Mouse (Mus musculus): ENCODE measurements around the gene Acbd4.
A peak's percentile ranks its signal among the peaks of the same experiment; 100 is the strongest.

Gene Acbd4

GRCm38 (mm10) chr11:103101481-103101865 lies at the start of gene Acbd4, which contains the start of gene Plcd3:
TSS of gene Acbd4 (plus strand) at chr11:103101682.
TSS of gene Plcd3 (minus strand) at chr11:103101658.
- DNase-seq (ENCODE audit: low spot score), result peak; percentile 68

- DNase-seq (ENCODE audit: low spot score), result no peak
Observed at GRCm38 (mm10) chr11:103052078-103052477, 49.4 kb upstream of the Acbd4 start.

- no peak for DNase-seq (ENCODE audit: low spot score)
Observed at GRCm38 (mm10) chr11:103053191-103054076, 48.0 kb upstream of the Acbd4 start.

GRCm38 (mm10) chr11:103054798-103055197 lies 46.7 kb upstream of the Acbd4 start:
- peak; percentile 94 for DNase-seq (ENCODE audit: low spot score)

GRCm38 (mm10) chr11:103056636-103057035 lies 44.8 kb upstream of the Acbd4 start:
- no peak for DNase-seq (ENCODE audit: low spot score)

GRCm38 (mm10) chr11:103058499-103059085 lies 42.9 kb upstream of the Acbd4 start:
- no peak for DNase-seq (ENCODE audit: low spot score)

GRCm38 (mm10) chr11:103066191-103067050 lies 35.1 kb upstream of the Acbd4 start:
- no peak for DNase-seq (ENCODE audit: low spot score)

GRCm38 (mm10) chr11:103067051-103067361 lies 34.5 kb upstream of the Acbd4 start:
- DNase-seq (ENCODE audit: low spot score), result no peak

- DNase-seq (ENCODE audit: low spot score), result no peak
Observed at GRCm38 (mm10) chr11:103067457-103068001, 34.0 kb upstream of the Acbd4 start.

GRCm38 (mm10) chr11:103068272-103068671 lies 33.2 kb upstream of the Acbd4 start:
- DNase-seq (ENCODE audit: low spot score), result no peak

- no peak for DNase-seq (ENCODE audit: low spot score)
Observed at GRCm38 (mm10) chr11:103068884-103069283, 32.6 kb upstream of the Acbd4 start.

GRCm38 (mm10) chr11:103069731-103070130 lies 31.8 kb upstream of the Acbd4 start:
- no peak for DNase-seq (ENCODE audit: low spot score)

GRCm38 (mm10) chr11:103070322-103070880 lies 31.1 kb upstream of the Acbd4 start:
- no peak for DNase-seq (ENCODE audit: low spot score)

- no peak for DNase-seq (ENCODE audit: low spot score)
Observed at GRCm38 (mm10) chr11:103073671-103074070, 27.8 kb upstream of the Acbd4 start.

- no peak for DNase-seq (ENCODE audit: low spot score)
Observed at GRCm38 (mm10) chr11:103074121-103074650, 27.3 kb upstream of the Acbd4 start.

GRCm38 (mm10) chr11:103074796-103075323 lies 26.6 kb upstream of the Acbd4 start:
- DNase-seq (ENCODE audit: low spot score), result peak; percentile 43

GRCm38 (mm10) chr11:103076010-103076409 lies 25.5 kb upstream of the Acbd4 start:
- no peak for DNase-seq (ENCODE audit: low spot score)

GRCm38 (mm10) chr11:103076581-103076980 lies 24.9 kb upstream of the Acbd4 start:
- no peak for DNase-seq (ENCODE audit: low spot score)

GRCm38 (mm10) chr11:103078131-103078530 lies 23.4 kb upstream of the Acbd4 start:
- DNase-seq (ENCODE audit: low spot score), result no peak

GRCm38 (mm10) chr11:103080323-103081091 lies 21.0 kb upstream of the Acbd4 start:
- DNase-seq (ENCODE audit: low spot score), result peak; percentile 52

GRCm38 (mm10) chr11:103081631-103082030 lies 19.9 kb upstream of the Acbd4 start:
- no peak for DNase-seq (ENCODE audit: low spot score)
